Mouse (Mus musculus) spleen, adult 18-20 months (tissue): ENCODE measurements around the gene Fam20b.

Experiments
- DNase-seq, 2 experiments: peaks; one replicate each; pipeline ENCODE4 v3.0.0; 2022; ENCODE audit warnings: mixed read lengths in 2 of 2

The Fam20b gene

DNA sequence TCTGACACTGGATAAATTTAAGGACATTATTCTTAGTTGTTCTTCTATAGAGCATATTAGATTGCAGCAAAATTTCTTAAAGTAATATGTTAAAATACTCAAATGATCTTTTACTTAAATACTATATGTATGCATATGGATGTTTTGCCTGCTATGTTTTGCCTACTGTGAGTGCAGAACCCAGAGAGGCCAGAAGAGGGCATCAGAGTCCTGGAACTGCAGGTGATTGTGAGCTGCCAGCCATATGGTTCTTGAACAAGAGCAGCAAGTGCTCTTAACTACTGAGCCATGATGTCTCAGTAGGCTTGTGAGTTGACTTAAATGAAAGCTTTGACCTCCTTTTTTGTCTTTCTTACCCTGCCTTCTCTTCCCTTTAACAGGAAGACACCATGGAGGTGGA lies 87.9 kb downstream of the Fam20b start:
- DNase-seq: no peak

DNA sequence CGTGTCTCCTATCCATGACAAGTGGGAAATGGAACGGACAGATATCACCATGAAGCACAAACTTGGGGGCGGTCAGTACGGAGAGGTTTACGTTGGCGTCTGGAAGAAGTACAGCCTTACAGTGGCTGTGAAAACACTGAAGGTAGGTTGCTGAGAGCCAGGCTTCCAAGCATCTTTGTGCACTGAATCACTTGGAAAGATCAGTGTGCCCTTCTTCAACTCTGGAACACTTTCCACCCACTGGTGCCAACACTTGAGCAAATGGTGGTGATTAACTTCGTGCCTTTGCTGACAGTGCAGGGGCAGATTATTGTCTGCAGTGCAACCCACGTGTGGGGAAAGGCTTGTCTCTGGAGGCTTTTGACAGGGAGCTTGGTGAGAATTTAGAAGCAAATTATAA lies 88.9 kb downstream of the Fam20b start:
- no peak for DNase-seq
